Mouse (Mus musculus) small intestine, adult 2 months (tissue): ENCODE measurements around the gene Kifc1. TPM values are rescaled to one million over a fixed set of nuclear protein-coding genes. Genes with fewer than 3 reads are reported as not detected.

Experiments used
- H3K27ac ChIP-seq: fragments of 200-500 bp; 2 replicates; pipeline ENCODE4 v1.5.1; 2012; ENCODE audit warnings: low read depth, low read length, control low read depth, inconsistent platforms; ENCODE audit not compliant: insufficient read depth
- H3K27me3 ChIP-seq: fragments of 200-500 bp; 2 replicates; pipeline ENCODE4 v1.6.1; 2012; ENCODE audit warnings: mild to moderate bottlenecking, moderate library complexity, low read length, inconsistent platforms; ENCODE audit not compliant: control insufficient read depth, insufficient read depth
- H3K36me3 ChIP-seq: fragments of 200-500 bp; 2 replicates; pipeline ENCODE4 v1.6.1; 2012; ENCODE audit warnings: mild to moderate bottlenecking, low read length, control low read depth, inconsistent platforms; ENCODE audit not compliant: control insufficient read depth, insufficient read depth
- H3K4me1 ChIP-seq: fragments of 200-500 bp; 2 replicates; pipeline ENCODE4 v1.6.1; 2012; ENCODE audit warnings: low read length, inconsistent platforms, mixed read lengths; ENCODE audit not compliant: control insufficient read depth, insufficient read depth, insufficient read length
- H3K4me3 ChIP-seq: fragments of 200-500 bp; 2 replicates; pipeline ENCODE4 v1.5.1; 2012; ENCODE audit warnings: low read depth, mild to moderate bottlenecking, control low read depth, inconsistent platforms, low read length, moderate library complexity
- CTCF ChIP-seq: fragments of 200-500 bp; IDR thresholded peaks from 2 replicates; pipeline ENCODE4 v1.5.1; 2012; ENCODE audit warnings: low read depth, mild to moderate bottlenecking, control low read depth, inconsistent platforms, low read length, moderate library complexity, mixed read lengths; ENCODE audit not compliant: insufficient replicate concordance, insufficient read length; ENCODE audit errors: extremely low read depth
- POLR2A ChIP-seq: fragments of 200-500 bp; IDR thresholded peaks from 2 replicates; pipeline ENCODE4 v1.6.1; 2012; ENCODE audit warnings: low read depth, mild to moderate bottlenecking, control low read depth, inconsistent platforms, low read length, moderate library complexity
- WGBS: fragments of 180-500 bp; shearing (Covaris S2); methylation state at CpG from one replicate; pipeline ENCODE4 v1.1.7; 2018; 5-methylcytosine and 5-hydroxymethylcytosine counted together
- polyA plus RNA-seq: library from polyadenylated mRNA; depleted of rRNA; stranded (reverse); fragments of >200 nt; gene quantifications from 2 replicates; pipeline ENCODE4 v1.2.3, GENCODE M21; 2012; rRNA removed

Kifc1 gene
- polyA plus RNA-seq = 3.9 and 7.5 TPM in 2 replicates

DNA sequence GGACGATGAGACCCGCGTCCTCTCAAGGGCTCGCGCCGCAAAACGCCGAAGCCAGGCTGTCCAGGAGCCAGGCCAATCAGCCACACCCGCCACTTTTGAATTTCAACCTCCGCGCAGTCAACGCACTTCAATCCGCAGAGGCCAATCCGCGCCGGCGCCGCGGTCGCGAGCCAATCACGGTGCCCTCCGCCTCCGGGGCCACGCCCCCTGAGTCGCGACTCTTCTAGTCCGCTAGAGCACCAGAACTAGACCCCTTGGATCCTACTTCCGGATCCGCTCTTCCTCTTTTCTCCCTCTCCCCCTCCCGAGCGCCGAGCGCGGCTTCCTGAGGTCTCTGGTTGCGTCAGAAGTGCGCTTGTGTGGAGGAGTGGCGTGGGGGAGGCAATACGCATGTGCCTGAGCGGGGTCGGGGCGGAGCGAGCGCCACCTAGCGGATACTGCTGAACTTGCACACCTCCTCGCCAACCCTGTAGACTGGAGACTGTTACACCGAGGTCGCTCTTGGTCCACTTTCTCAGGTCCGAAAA is at the start of gene Kifc1:
Gene Kifc1, minus strand, starts transcription at position 129 of the 527 bp plus-strand sequence.
- 0 out of 2 replicates have a peak, but pooled peaks have one; percentile 9 for TF ChIP-seq POLR2A
- TF ChIP-seq CTCF = peak; percentile 99
- Histone ChIP-seq H3K27me3 (no peaks in the 10 kb centered on the region), H3K4me3 (peak within 1 kb of the TSS; percentile 67), H3K4me1 (no peaks in the 10 kb centered on the region; the same call in 1 of the 2 replicates), H3K27ac (no peak within 1 kb of the TSS), H3K36me3 (no peaks in the 10 kb centered on the region)
- WGBS = under 1% methylated on average over 49 of the region's 49 CpGs

DNA sequence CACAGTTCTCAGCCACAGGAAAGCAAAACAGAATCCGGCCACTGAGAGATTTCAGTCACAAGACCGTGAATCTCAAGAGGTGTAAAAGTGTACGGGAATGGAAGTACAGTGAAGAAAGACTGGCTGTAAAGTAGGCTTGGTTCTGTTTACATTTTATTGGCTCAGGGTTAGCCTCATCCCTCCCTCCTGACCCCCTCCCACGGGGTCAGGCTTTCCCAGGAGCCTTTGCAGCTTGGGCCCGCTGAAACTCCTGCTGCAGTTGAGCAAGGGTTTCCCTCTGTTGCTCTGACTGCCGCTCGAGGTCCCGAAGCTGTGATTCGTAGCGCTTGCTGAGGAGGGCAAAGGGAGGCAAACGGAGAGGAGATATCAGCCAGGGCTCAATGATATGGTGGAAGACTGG is 48.3 kb upstream of the Kifc1 start:
- Histone ChIP-seq H3K27me3 (no peaks in the 10 kb centered on the region), H3K36me3 (peaks cover 11% of the 10 kb centered on the region), H3K27ac (no peak overlapping the region), H3K4me3 (no peak overlapping the region), H3K4me1 (peaks cover 13% of the 10 kb centered on the region)
- TF ChIP-seq CTCF = no peak
- TF ChIP-seq POLR2A = no peak
- WGBS = 64% methylated on average over 11 of the region's 11 CpGs

- Histone ChIP-seq H3K36me3 (peaks cover 11% of the 10 kb centered on the region; the same call in 1 of the 2 replicates), H3K27me3 (no peaks in the 10 kb centered on the region), H3K4me3 (no peak overlapping the region), H3K27ac (no peak overlapping the region), H3K4me1 (peaks cover 15% of the 10 kb centered on the region)
- 86% methylated on average over 15 of the region's 15 CpGs for WGBS
- no peak for TF ChIP-seq CTCF
- no peak for TF ChIP-seq POLR2A
Measured at GRCm38 (mm10) chr17:33936993-33937392, 46.5 kb upstream of the Kifc1 start.

- 91% methylated on average over 21 of the region's 21 CpGs for WGBS
- H3K36me3 ChIP-seq = peaks cover 11% of the 10 kb centered on the region; the same call in 1 of the 2 replicates
- no peaks in the 10 kb centered on the region for H3K27me3 ChIP-seq
- H3K4me3 ChIP-seq = no peak overlapping the region
- no peak overlapping the region for H3K27ac ChIP-seq
- peaks cover 8% of the 10 kb centered on the region for H3K4me1 ChIP-seq
- TF ChIP-seq POLR2A = no peak
- TF ChIP-seq CTCF = no peak
Measured at GRCm38 (mm10) chr17:33935422-33936055, 45.1 kb upstream of the Kifc1 start.

GRCm38 (mm10) chr17:33932970-33933369 is 42.5 kb upstream of the Kifc1 start:
- Histone ChIP-seq H3K27me3 (no peaks in the 10 kb centered on the region), H3K36me3 (peaks cover 15% of the 10 kb centered on the region), H3K4me1 (peaks cover 2% of the 10 kb centered on the region; the same call in 1 of the 2 replicates), H3K27ac (no peak overlapping the region), H3K4me3 (no peak overlapping the region)
- TF ChIP-seq CTCF (no peak), POLR2A (no peak)
- WGBS = 94% methylated on average over 15 of the region's 15 CpGs

GRCm38 (mm10) chr17:33932448-33932847 is 42.0 kb upstream of the Kifc1 start:
- TF ChIP-seq CTCF (no peak), POLR2A (no peak)
- no peaks in the 10 kb centered on the region for H3K27me3 ChIP-seq
- WGBS = 90% methylated on average over 14 of the region's 14 CpGs
- H3K36me3 ChIP-seq = peaks cover 17% of the 10 kb centered on the region
- no peak overlapping the region for H3K27ac ChIP-seq
- H3K4me3 ChIP-seq = no peak overlapping the region
- peaks cover 2% of the 10 kb centered on the region; the same call in 1 of the 2 replicates for H3K4me1 ChIP-seq

DNA sequence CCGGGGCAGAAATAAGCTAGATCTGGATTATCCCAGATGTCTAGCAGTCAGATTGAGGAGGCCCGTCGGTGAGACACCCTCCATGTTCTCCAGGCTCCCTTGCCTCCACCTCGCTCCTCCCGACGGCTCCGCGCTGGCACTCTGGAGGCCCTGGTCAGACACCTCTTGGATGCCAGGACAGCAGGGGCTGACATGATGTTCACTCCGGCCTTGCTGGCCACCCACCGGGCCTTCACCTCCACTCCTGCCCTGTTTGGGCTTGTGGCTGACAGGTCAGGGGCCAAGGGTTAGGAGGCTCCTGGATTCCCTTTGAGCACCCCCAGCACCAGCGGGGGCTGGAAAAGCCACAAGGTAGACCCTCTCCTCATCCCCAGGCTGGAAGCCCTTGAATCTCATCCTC is 41.5 kb upstream of the Kifc1 start:
- Histone ChIP-seq H3K27me3 (no peaks in the 10 kb centered on the region), H3K4me3 (no peak overlapping the region), H3K4me1 (peaks cover 2% of the 10 kb centered on the region; the same call in 1 of the 2 replicates), H3K27ac (no peak overlapping the region), H3K36me3 (peaks cover 21% of the 10 kb centered on the region)
- no peak for TF ChIP-seq CTCF
- no peak for TF ChIP-seq POLR2A
- WGBS = 95% methylated on average over 11 of the region's 11 CpGs
